Mouse (Mus musculus): ENCODE data around the gene Camsap2. TPM values are rescaled to one million over a fixed set of nuclear protein-coding genes. Genes with fewer than 3 reads are reported as not detected.

Camsap2 gene
- polyA plus RNA-seq, 1 experiment, result 53.2 TPM

DNA sequence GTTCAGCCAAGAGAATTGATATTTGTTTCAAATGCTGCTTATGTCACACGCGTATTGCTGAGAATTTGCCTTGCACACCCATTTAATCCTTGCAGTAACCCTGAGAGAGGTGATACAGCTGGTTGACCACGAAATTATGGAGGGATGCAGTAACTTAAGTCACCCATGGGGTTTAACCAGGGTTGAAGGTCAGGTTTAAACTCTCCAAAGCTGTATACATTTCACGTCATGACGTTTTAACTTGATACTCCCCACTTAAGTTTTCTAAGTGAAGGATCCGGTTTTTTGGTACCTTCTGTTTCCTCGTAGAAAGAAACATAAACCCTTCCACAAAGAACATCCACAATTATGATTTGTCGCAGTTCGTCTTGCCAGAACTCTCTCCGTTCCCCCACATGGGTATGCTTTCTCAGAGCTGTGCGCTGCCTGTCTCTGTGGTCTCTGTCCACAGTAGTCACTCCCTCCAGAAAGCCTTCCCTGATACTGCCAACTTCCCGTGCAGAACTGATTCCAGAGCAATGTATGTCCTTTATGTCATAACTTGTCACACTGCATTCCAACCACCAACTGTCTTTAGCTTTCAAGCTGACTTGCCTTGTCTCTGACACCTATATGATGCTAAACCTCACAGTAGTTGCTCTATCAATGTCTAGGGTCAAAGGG is 600 bp upstream of the Camsap2 start:
- peak overlapping the region; percentile 82; the same call in 1 of the 2 replicates for H3K27ac ChIP-seq (ENCODE audit: insufficient read depth, low read length)
- H3K4me1 ChIP-seq (ENCODE audit: control insufficient read depth, insufficient read depth, low read length), result peaks cover 3% of the 10 kb centered on the region
- TF ChIP-seq POLR2A (IDR thresholded peaks at IDR 0.05; ENCODE audit: extremely low read depth, insufficient read depth, low read length) (no peak), CTCF (IDR thresholded peaks at IDR 0.05; ENCODE audit: extremely low read depth, insufficient read depth, low read length) (no peak)
- H3K4me3 ChIP-seq (ENCODE audit: insufficient read depth, low read length), result peak overlapping the region; percentile 80

- peaks cover 3% of the 10 kb centered on the region for H3K4me1 ChIP-seq (ENCODE audit: control insufficient read depth, insufficient read depth, low read length)
- H3K27ac ChIP-seq (ENCODE audit: insufficient read depth, low read length), result peak overlapping the region; percentile 98
- peak overlapping the region; percentile 80 for H3K4me3 ChIP-seq (ENCODE audit: insufficient read depth, low read length)
- TF ChIP-seq CTCF (IDR thresholded peaks at IDR 0.05; ENCODE audit: extremely low read depth, insufficient read depth, low read length) (no peak), POLR2A (IDR thresholded peaks at IDR 0.05; ENCODE audit: extremely low read depth, insufficient read depth, low read length) (no peak)
Observed at GRCm38 (mm10) chr1:136344768-136345453, 993 bp downstream of the Camsap2 start.

- TF ChIP-seq CTCF (IDR thresholded peaks at IDR 0.05; ENCODE audit: extremely low read depth, insufficient read depth, low read length), result no peak
- TF ChIP-seq POLR2A (IDR thresholded peaks at IDR 0.05; ENCODE audit: extremely low read depth, insufficient read depth, low read length), result no peak
- Histone ChIP-seq H3K27ac (ENCODE audit: insufficient read depth, low read length) (no peak overlapping the region), H3K4me3 (ENCODE audit: insufficient read depth, low read length) (peak overlapping the region; percentile 80), H3K4me1 (ENCODE audit: control insufficient read depth, insufficient read depth, low read length) (peaks cover 3% of the 10 kb centered on the region)
Observed at GRCm38 (mm10) chr1:136344281-136344680, 1.6 kb downstream of the Camsap2 start.

- H3K4me3 ChIP-seq (ENCODE audit: insufficient read depth, low read length), result peak overlapping the region; percentile 35
- peaks cover 3% of the 10 kb centered on the region for H3K4me1 ChIP-seq (ENCODE audit: control insufficient read depth, insufficient read depth, low read length)
- H3K27ac ChIP-seq (ENCODE audit: insufficient read depth, low read length), result no peak overlapping the region
- no peak for TF ChIP-seq CTCF (IDR thresholded peaks at IDR 0.05; ENCODE audit: extremely low read depth, insufficient read depth, low read length)
- TF ChIP-seq POLR2A (IDR thresholded peaks at IDR 0.05; ENCODE audit: extremely low read depth, insufficient read depth, low read length), result no peak
Observed at GRCm38 (mm10) chr1:136343727-136344126, 2.2 kb downstream of the Camsap2 start.

- H3K4me1 ChIP-seq (ENCODE audit: control insufficient read depth, insufficient read depth, low read length), result peaks cover 3% of the 10 kb centered on the region
- no peak overlapping the region for H3K27ac ChIP-seq (ENCODE audit: insufficient read depth, low read length)
- TF ChIP-seq POLR2A (IDR thresholded peaks at IDR 0.05; ENCODE audit: extremely low read depth, insufficient read depth, low read length) (no peak), CTCF (IDR thresholded peaks at IDR 0.05; ENCODE audit: extremely low read depth, insufficient read depth, low read length) (0 out of 2 replicates have a peak, but pooled peaks have one; percentile 11)
- H3K4me3 ChIP-seq (ENCODE audit: insufficient read depth, low read length), result no peak overlapping the region
Observed at GRCm38 (mm10) chr1:136340541-136340940, 5.4 kb downstream of the Camsap2 start.

GRCm38 (mm10) chr1:136334743-136335142 is 11.2 kb downstream of the Camsap2 start:
- peaks cover 5% of the 10 kb centered on the region; the same call in 1 of the 2 replicates for H3K4me1 ChIP-seq (ENCODE audit: control insufficient read depth, insufficient read depth, low read length)
- no peak overlapping the region for H3K4me3 ChIP-seq (ENCODE audit: insufficient read depth, low read length)
- TF ChIP-seq CTCF (IDR thresholded peaks at IDR 0.05; ENCODE audit: extremely low read depth, insufficient read depth, low read length) (no peak), POLR2A (IDR thresholded peaks at IDR 0.05; ENCODE audit: extremely low read depth, insufficient read depth, low read length) (no peak)
- H3K27ac ChIP-seq (ENCODE audit: insufficient read depth, low read length), result no peak overlapping the region

- no peak overlapping the region for H3K27ac ChIP-seq (ENCODE audit: insufficient read depth, low read length)
- no peak overlapping the region for H3K4me3 ChIP-seq (ENCODE audit: insufficient read depth, low read length)
- TF ChIP-seq CTCF (IDR thresholded peaks at IDR 0.05; ENCODE audit: extremely low read depth, insufficient read depth, low read length), result no peak
- no peak for TF ChIP-seq POLR2A (IDR thresholded peaks at IDR 0.05; ENCODE audit: extremely low read depth, insufficient read depth, low read length)
- H3K4me1 ChIP-seq (ENCODE audit: control insufficient read depth, insufficient read depth, low read length), result peaks cover 7% of the 10 kb centered on the region
Observed at GRCm38 (mm10) chr1:136333512-136333911, 12.4 kb downstream of the Camsap2 start.

DNA sequence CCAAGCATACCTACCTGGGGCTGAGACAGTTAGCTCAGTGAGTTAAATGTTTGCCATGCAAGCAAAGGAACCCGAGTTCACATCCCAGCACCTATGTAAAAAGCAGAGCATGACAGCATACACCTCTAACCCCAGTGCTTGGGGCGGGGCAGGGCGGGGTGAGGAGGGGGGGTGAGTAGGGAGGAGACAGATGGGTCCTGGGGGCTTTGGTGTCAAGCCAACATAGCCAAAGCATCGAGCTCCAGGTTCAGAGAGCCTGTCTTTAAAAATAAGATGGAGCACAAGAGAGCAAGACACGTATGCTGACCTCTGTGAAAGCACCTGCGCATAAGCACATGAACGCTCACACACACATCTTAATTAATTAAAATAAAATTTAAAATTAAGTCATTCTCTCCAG is 12.8 kb downstream of the Camsap2 start:
- peaks cover 7% of the 10 kb centered on the region for H3K4me1 ChIP-seq (ENCODE audit: control insufficient read depth, insufficient read depth, low read length)
- H3K27ac ChIP-seq (ENCODE audit: insufficient read depth, low read length), result no peak overlapping the region
- TF ChIP-seq CTCF (IDR thresholded peaks at IDR 0.05; ENCODE audit: extremely low read depth, insufficient read depth, low read length) (no peak), POLR2A (IDR thresholded peaks at IDR 0.05; ENCODE audit: extremely low read depth, insufficient read depth, low read length) (no peak)
- H3K4me3 ChIP-seq (ENCODE audit: insufficient read depth, low read length), result no peak overlapping the region

GRCm38 (mm10) chr1:136331836-136332235 is 14.1 kb downstream of the Camsap2 start:
- H3K27ac ChIP-seq (ENCODE audit: insufficient read depth, low read length), result no peak overlapping the region
- peaks cover 7% of the 10 kb centered on the region for H3K4me1 ChIP-seq (ENCODE audit: control insufficient read depth, insufficient read depth, low read length)
- TF ChIP-seq CTCF (IDR thresholded peaks at IDR 0.05; ENCODE audit: extremely low read depth, insufficient read depth, low read length) (no peak), POLR2A (IDR thresholded peaks at IDR 0.05; ENCODE audit: extremely low read depth, insufficient read depth, low read length) (no peak)

GRCm38 (mm10) chr1:136329426-136329825 is 16.5 kb downstream of the Camsap2 start:
- Histone ChIP-seq H3K4me1 (ENCODE audit: control insufficient read depth, insufficient read depth, low read length) (peaks cover 10% of the 10 kb centered on the region), H3K4me3 (ENCODE audit: insufficient read depth, low read length) (no peak overlapping the region), H3K27ac (ENCODE audit: insufficient read depth, low read length) (no peak overlapping the region)
- TF ChIP-seq POLR2A (IDR thresholded peaks at IDR 0.05; ENCODE audit: extremely low read depth, insufficient read depth, low read length) (no peak), CTCF (IDR thresholded peaks at IDR 0.05; ENCODE audit: extremely low read depth, insufficient read depth, low read length) (no peak)

More at GRCm38 (mm10) chr1:136331836-136332235, 14.1 kb downstream of the Camsap2 start:
- no peak overlapping the region for H3K4me3 ChIP-seq (ENCODE audit: insufficient read depth, low read length)
